Mouse (Mus musculus) left cerebral cortex, adult 8-10 months (tissue): ENCODE data around the gene Cpne2. TPM values are rescaled to one million over a fixed set of nuclear protein-coding genes. Genes with fewer than 3 reads are reported as not detected.
A peak's percentile ranks its signal among the peaks of the same experiment; 100 is the strongest.

Experiments used
- DNase-seq, 2 experiments: peaks; one replicate each; pipeline ENCODE4 v3.0.0; 2022; ENCODE audit warnings: low spot score in 2 of 2
- total RNA-seq, 4 experiments: library from RNA; stranded (reverse); gene quantifications; 2 replicates each; pipeline ENCODE4 v1.2.4; 2022

Gene Cpne2
- total RNA-seq: 10 to 100 TPM; 20.1 to 28.9 (median 23.6) TPM

DNA sequence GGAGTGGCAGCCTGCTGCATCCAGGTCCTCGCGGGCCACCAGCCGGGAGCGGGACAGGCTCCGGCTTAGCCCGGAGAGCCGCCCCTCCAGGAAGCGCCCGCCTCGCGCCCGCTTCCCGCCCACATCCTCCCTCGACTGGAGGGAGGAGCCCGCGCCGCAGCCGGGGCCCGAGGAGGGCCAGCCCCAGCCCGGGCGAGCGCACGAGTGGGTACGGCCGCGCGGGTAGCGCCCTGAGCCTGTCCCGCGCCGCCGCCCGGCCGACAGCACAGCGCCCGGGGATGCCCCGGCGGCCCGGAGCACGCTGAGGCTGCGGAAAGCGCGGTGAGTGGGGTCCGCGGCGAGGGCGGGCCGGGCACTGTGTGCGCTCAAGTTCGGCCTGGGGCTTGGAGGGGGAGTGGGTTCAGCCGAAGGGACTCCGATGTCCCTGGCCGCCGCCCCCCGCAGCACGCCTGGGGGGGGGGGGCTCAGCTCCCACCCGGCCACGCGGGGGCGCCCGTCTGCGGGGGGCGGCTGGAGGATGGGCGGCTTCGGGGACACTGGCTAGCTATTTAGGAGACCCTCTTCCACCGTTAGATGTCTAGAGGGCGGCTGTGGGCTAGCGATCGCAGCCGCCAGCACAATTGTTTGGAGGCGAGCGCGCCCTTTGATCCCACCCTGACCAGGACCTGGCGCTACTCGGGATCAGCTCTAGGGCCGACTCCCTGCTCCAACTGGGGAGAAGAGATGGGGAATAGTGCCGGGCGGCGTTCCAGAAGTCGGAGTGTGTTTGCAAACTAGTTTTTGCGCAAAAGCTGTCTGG, at the start of gene Cpne2:
TSS of gene Cpne2 (plus strand) at position 118 of the 799 bp plus-strand sequence.
- DNase-seq: no peak

DNA sequence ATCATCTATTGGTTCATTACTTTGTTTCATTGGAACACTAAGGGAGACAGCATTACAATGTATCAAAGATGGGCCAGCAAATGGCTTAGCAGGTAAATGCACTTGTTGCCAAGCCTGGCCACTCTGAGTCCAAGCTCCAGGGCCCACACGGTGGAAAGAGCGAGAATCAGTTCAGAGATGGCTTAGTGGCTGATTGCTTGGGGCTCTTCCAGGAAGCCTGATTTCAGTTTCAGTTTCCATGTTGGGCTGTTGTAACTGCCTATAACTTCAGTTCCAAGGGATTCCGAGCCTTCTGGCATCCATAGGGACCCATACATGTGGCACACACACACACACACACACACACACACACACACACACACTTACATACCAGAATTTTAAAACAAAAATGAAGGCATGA, 47.5 kb upstream of the Cpne2 start:
- no peak for DNase-seq

GRCm38 (mm10) chr8:94485882-94486281, 46.9 kb upstream of the Cpne2 start:
- no peak for DNase-seq

GRCm38 (mm10) chr8:94488016-94488415, 44.8 kb upstream of the Cpne2 start:
- DNase-seq: no peak

DNA sequence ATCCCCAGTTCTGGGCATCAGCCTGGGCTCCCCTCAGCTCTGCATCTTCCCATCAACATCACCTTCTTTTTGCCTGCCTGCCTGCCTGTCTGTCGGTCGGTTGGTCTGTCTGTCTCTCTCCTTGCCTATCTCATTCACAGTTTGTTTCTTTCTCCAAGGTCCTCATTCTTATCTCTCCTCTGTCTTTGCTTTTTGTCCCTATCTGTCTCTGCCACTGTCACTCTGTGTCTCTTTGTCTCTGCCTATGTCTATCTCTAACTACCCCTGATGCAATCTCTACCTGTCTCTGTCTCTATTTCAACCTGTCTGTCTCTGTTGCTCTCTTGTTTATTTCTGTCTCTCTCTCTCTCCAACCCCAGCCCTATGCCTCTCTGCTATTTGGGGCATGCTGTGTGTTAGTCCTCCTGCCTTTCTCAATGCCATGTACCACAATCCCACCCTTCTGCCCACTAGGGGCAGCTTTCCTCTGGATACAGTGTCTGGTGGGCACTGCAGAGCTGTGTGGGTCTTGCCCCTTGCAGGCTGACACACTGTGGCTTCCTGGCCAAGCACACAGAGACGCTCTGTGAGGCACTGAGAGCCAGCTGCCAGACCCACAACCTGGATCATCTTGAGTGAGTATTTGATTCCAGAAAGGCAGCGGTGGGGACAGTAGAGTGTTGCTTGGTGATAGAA, 42.8 kb upstream of the Cpne2 start:
- no peak for DNase-seq

DNA sequence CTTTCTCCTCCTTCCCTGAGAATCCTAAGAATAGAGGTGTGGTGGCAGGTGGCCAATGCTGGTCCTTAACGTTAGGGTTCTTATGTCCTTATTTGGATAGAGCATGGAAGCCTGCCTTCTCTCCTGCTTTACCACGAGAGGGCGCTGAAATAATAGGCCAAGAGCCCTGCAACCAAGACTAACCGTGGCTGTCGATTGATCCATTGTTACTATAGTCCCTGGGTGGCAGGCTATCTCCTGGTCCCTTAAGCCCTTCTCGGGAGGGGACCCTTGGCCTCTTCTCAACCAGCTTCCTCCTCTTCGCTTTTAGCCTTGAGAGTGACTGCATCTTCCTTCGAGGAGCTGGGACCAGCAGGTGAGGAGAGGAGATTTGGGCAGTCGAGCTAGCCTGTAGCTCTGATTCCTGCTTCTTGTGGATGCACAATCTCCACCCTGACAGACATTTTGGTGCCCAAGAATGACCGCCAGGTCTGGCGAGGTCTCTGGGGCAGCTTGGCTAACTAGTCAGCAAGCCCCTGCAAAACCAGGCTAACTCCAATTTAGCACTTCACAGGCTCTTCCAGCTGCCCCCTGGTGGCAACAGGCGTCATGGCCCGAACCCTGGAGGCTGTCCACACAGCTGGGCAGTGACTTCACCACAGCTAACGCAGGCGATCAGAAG, 40.6 kb upstream of the Cpne2 start:
- DNase-seq: peak; percentile 57 to 77

DNA sequence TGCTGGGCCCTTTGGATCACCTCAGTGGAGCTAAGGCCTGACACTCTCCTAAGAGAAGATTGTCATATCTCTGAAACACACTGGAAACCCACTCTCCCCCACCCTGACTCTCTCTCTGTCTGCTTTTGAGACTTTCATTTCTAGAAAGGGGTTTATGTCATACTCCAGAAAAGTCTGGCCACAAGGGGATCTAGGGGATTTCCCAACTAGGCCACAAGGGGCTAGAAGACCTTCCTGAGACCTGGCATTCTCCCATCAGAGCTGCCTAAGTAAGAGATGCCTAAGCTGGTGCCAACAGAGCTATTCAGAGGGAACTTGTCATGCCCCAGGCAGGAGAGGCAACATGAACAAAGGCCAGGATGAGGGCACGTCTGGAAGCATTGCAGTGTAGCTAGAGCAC, 39.5 kb upstream of the Cpne2 start:
- no peak for DNase-seq

- no peak for DNase-seq
Observed at GRCm38 (mm10) chr8:94515430-94516208, 17.2 kb upstream of the Cpne2 start.

DNA sequence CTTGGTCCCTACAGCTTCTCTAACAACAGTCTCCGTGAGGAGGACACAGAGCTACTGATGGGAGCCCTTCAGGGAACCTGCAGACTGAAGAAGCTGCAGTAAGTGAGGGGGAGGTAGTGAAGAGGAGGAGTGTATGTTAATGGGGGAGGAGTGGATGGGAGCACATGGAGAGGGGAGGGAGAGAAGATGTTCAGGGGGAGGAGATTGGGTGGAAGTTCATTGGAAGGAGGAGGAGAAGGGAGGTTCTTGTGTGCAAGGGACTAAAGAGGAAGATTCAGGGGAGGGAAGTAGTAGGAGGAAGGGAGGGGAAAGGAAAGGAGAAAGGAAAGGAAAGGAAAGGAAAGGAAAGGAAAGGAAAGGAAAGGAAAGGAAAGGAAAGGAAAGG, 16.6 kb upstream of the Cpne2 start:
- no peak for DNase-seq

GRCm38 (mm10) chr8:94516766-94517165, 16.0 kb upstream of the Cpne2 start:
- no peak for DNase-seq

DNA sequence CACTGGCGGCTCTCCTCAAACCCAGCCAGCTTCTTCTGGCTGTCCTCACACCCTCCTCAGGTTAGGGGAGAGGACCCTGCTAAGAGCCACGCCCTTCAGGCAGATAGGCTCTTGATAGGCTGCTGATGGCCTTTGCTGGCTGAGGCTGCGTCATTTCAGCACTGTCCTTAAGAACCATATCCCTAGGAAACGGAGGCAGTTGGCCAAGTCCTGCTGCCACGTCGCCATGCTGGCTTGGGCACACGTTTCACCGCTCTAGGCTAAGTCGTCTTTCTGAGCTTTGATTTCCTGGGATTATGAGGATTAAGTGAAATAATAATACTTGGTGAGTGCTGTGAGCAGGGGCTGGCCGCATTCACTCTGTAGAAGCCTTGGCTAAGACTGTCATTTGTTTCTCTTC, 14.5 kb upstream of the Cpne2 start:
- no peak for DNase-seq

DNA sequence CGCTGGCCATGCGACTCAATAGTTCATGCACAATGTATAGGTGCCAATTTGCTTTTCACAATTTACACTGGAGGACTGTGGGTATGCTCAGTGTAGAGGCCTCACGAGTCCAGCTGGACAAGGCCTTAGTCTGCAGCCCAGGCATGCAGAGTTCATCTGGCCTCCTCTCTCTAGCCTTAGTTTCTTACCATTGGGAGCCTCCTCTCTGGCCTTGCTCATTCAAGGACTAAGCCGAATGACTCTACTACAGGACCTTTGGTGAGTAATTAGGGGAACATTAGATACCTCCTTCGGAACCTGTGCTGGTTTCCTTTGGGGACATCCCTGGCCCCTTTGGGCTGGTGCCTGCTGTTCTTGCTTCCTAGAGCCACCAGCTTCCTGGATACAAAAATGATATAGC, 13.8 kb upstream of the Cpne2 start:
- DNase-seq: no peak

DNA sequence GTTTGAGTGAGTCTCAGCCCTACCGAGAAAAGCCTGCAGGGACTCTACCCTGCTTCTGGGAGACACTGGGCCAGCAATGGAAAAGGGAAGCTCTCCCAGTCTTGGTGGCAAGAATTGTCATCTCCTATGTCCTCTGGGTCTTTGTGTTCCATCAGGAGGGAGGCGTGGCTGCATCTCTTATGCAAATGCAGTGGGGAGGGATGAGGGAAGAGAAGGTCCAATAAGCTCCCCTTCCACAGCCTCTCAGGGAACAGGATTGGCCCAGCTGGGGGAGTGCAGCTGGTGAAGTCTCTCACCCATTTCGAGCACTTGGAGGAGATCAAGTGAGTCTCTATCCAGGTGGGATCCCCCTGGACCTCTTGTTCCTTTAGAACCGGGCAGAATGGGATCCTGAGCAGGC, 11.3 kb upstream of the Cpne2 start:
- no peak for DNase-seq

DNA sequence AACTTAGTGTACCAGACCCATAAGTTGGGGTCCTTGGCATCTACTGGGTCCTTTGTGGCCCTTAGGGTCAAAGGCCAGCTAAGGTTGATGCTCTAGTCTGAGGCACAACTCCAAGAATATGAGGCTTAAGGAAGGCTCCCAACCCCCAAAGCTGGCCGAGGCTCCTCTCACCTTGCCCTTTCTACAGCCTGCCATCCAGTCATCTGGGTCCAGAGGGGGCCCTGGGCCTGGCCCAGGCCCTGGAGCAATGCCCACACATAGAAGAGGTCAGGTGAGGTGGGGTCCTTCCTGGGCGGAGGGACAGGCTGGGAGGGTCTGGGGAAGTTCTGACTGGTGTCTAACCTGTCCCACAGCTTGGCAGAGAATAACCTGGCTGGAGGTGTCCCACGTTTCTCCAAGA, 10.3 kb upstream of the Cpne2 start:
- DNase-seq: no peak

GRCm38 (mm10) chr8:94524554-94524953, 8.2 kb upstream of the Cpne2 start:
- DNase-seq: no peak

GRCm38 (mm10) chr8:94527178-94527577, 5.6 kb upstream of the Cpne2 start:
- DNase-seq: no peak

GRCm38 (mm10) chr8:94528245-94528644, 4.5 kb upstream of the Cpne2 start:
- no peak for DNase-seq

- DNase-seq: no peak
Observed at GRCm38 (mm10) chr8:94529875-94530274, 2.9 kb upstream of the Cpne2 start.

GRCm38 (mm10) chr8:94530643-94531042, 2.1 kb upstream of the Cpne2 start:
- no peak for DNase-seq

GRCm38 (mm10) chr8:94532000-94532399, 790 bp upstream of the Cpne2 start:
- no peak for DNase-seq

GRCm38 (mm10) chr8:94532525-94532872, 291 bp upstream of the Cpne2 start:
- no peak for DNase-seq

GRCm38 (mm10) chr8:94534612-94535011, 1.8 kb downstream of the Cpne2 start:
- DNase-seq: no peak
